13 mouse cellular contexts compared by ENCODE assay signal in genomic region chr2:166665244-166665922, GRCm38 (mm10). TPM values are rescaled to one million over a fixed set of nuclear protein-coding genes. Genes with fewer than 3 reads are reported as not detected.
DNase-seq lines count a peak whose midpoint lies in the region; ATAC-seq and TF ChIP-seq lines count a peak whose summit lies in the region.
"Had no signal": no experiment of that assay in that cellular context is flagged by ENCODE, and none has a peak within 500 bp of the region (broad histone marks: within the 10 kb centered on the region; RNA-seq: fewer than 3 reads in every experiment).

No protein-coding gene starts in this region.

- H3K79me2 ChIP-seq in CH12.LX (replicated peaks; ENCODE audit: control insufficient read depth, extremely low read depth, insufficient read depth, poor library complexity, severe bottlenecking) = no peaks in the 10 kb centered on the region

- H3K4me2 ChIP-seq in CH12.LX (ENCODE audit: insufficient read depth, low read depth, poor library complexity, severe bottlenecking) = peak overlapping the region; percentile 4; the same call in 1 of the 2 replicates
- H3K4me2 ChIP-seq in liver, embryonic 15.5 days = peak overlapping the region; percentile 45
- H3K4me2 ChIP-seq: hindbrain, embryonic 15.5 days had no signal

- dilution Hi-C loops in CH12.LX (cut with MboI; ENCODE audit: extremely low pct_ligation_motif_present, extremely low pct_unique_long_range_greater_than_20kb, low sequenced_read_pairs) = no loop called here

- TF ChIP-seq RAD21 in CH12.LX (IDR thresholded peaks at IDR 0.05; ENCODE audit: low read depth, low read length) = no peak

- no peaks in the 10 kb centered on the region for H3K27me3 ChIP-seq in CH12.LX (replicated peaks)
- H3K27me3 ChIP-seq in erythroblast, embryonic 14.5 days (ENCODE audit: control insufficient read depth) = no peaks in the 10 kb centered on the region
- no peaks in the 10 kb centered on the region for H3K27me3 ChIP-seq in liver, embryonic 15.5 days
- H3K27me3 ChIP-seq: hindbrain, embryonic 15.5 days had no signal

- peak; percentile 86 for DNase-seq in CD4-positive helper T cell, adult 2 months (ENCODE audit: low read depth, low spot score)
- no peak for DNase-seq in CH12.LX (ENCODE audit: extremely low read depth)
- no peak for DNase-seq in lung, postnatal 4 days
- no peak for DNase-seq in kidney, postnatal 4 days
- no peak for DNase-seq in gastrocnemius, adult 8-10 months (ENCODE audit: low spot score in 2 of 2)
- DNase-seq: adrenal gland, postnatal 14 days; cerebellum, postnatal 14 days; kidney, postnatal 10 days had no signal

- no peak for TF ChIP-seq EP300 in CH12.LX (IDR thresholded peaks at IDR 0.05; ENCODE audit: low read length)

- no peak for TF ChIP-seq POLR2A in CH12.LX (IDR thresholded peaks at IDR 0.05; ENCODE audit: low read depth, low read length)

- no peak overlapping the region for H3K4me3 ChIP-seq in CH12.LX (replicated peaks in 1 of 3; ENCODE audit: low read depth in 2 of 3, low read length in 2 of 3, poor library complexity in 1 of 3)
- H3K4me3 ChIP-seq in erythroblast, embryonic 14.5 days (replicated peaks) = peak overlapping the region; percentile 21
- no peak overlapping the region; the same call in 1 of the 2 replicates for H3K4me3 ChIP-seq in liver, embryonic 15.5 days (replicated peaks)
- H3K4me3 ChIP-seq: heart, embryonic 10.5 days; hindbrain, embryonic 15.5 days had no signal

- in situ Hi-C loops in CH12.LX (cut with MboI; ENCODE audit: low pct_ligation_motif_present, low pct_unique_long_range_greater_than_20kb, low sequenced_read_pairs) = no loop called here

- no peak for TF ChIP-seq CTCF in CH12.LX (conservative IDR thresholded peaks at IDR 0.05 in 1 of 2, IDR thresholded peaks at IDR 0.05 in 1 of 2; ENCODE audit: low read depth in 2 of 2, low read length in 2 of 2)

- peaks cover 0 to 29% of the 10 kb centered on the region in 2 experiments for H3K36me3 ChIP-seq in CH12.LX (replicated peaks in 1 of 2; ENCODE audit: control insufficient read depth in 1 of 2, insufficient read depth in 1 of 2, low read length in 1 of 2)
- peaks cover 46% of the 10 kb centered on the region for H3K36me3 ChIP-seq in erythroblast, embryonic 14.5 days (ENCODE audit: control insufficient read depth)
- no peaks in the 10 kb centered on the region for H3K36me3 ChIP-seq in liver, embryonic 15.5 days (replicated peaks)
- H3K36me3 ChIP-seq: heart, embryonic 10.5 days; hindbrain, embryonic 15.5 days had no signal

- no peaks in the 10 kb centered on the region for H3K9me3 ChIP-seq in CH12.LX (replicated peaks; ENCODE audit: low read length)
- no peaks in the 10 kb centered on the region for H3K9me3 ChIP-seq in erythroblast, embryonic 14.5 days (ENCODE audit: control insufficient read depth, low read length)
- no peaks in the 10 kb centered on the region for H3K9me3 ChIP-seq in liver, embryonic 15.5 days (replicated peaks)
- H3K9me3 ChIP-seq: heart, embryonic 10.5 days; hindbrain, embryonic 15.5 days had no signal

- peaks cover 33 to 72% of the 10 kb centered on the region in 2 experiments for H3K4me1 ChIP-seq in CH12.LX (ENCODE audit: control insufficient read depth in 1 of 2, insufficient read depth in 2 of 2)
- H3K4me1 ChIP-seq in erythroblast, embryonic 14.5 days (ENCODE audit: control insufficient read depth) = peaks cover 51% of the 10 kb centered on the region
- H3K4me1 ChIP-seq in liver, embryonic 15.5 days (replicated peaks) = peaks cover 63% of the 10 kb centered on the region

- H3K27ac ChIP-seq in CH12.LX (ENCODE audit: insufficient read depth, low read depth) = no peak overlapping the region
- peak overlapping the region; percentile 56 for H3K27ac ChIP-seq in liver, embryonic 15.5 days (replicated peaks)
- H3K27ac ChIP-seq: hindbrain, embryonic 15.5 days had no signal

- ATAC-seq in liver, embryonic 15.5 days (ENCODE audit: insufficient read depth) = peak; percentile 86
- ATAC-seq: lung, postnatal 0 days had no signal

- 41% methylated on average over 6 of the region's 6 CpGs for WGBS in liver, embryonic 15.5 days (ENCODE audit: insufficient replicate concordance)

- no peak overlapping the region for H3K9ac ChIP-seq in CH12.LX (ENCODE audit: insufficient read depth, low read depth)
- H3K9ac ChIP-seq in liver, embryonic 15.5 days = no peak overlapping the region
- H3K9ac ChIP-seq: hindbrain, embryonic 15.5 days had no signal

TF ChIP-seq in CH12.LX, 34 proteins besides CTCF, POLR2A, EP300 and RAD21:
- TF ChIP-seq MEF2A (IDR thresholded peaks at IDR 0.05; ENCODE audit: borderline replicate concordance, low read depth, low read length) = no peak
- no peak for TF ChIP-seq SMC3 (IDR thresholded peaks at IDR 0.05; ENCODE audit: low read depth, low read length)
- TF ChIP-seq BHLHE40 (IDR thresholded peaks at IDR 0.05; ENCODE audit: low read depth, low read length) = peak; percentile 45; the same call in 1 of the 2 replicates
- TF ChIP-seq ETS1 (conservative IDR thresholded peaks at IDR 0.05; ENCODE audit: low read depth, low read length) = 0 out of 2 replicates have a peak, but pooled peaks have one; percentile 14

RNA-seq across cellular contexts. Expression of gene Prex1, which starts 48.2 kb away (rescaled TPM):
- total RNA-seq in CH12.LX (2012; rRNA removed) = 11.6 and 18.5 TPM in 2 replicates
- 4.9 and 5.5 TPM in 2 replicates for total RNA-seq in CH12.LX (2014; rRNA removed)
- polyA plus RNA-seq in CH12.LX (2012; ENCODE audit: insufficient read length, low read depth) = 14.6 and 19.5 TPM in 2 replicates
- 4.7 and 5.9 TPM in 2 replicates for polyA plus RNA-seq in erythroblast, embryonic 14.5 days (2012)
- 13.7 TPM in 2 replicates for polyA plus RNA-seq in liver, embryonic 15.5 days (2015; fragmentation: Nextera tagmentation; extraction: Ambion mirVana)
- 1 to 10 TPM; 3.2 to 3.8 (median 3.4) TPM for total RNA-seq in gastrocnemius, adult 8-10 months (2022)
